Mouse (Mus musculus) liver, embryonic 16.5 days (tissue): Measurements from ENCODE around the gene E2f6. TPM values are rescaled to one million over a fixed set of nuclear protein-coding genes. Genes with fewer than 3 reads are reported as not detected.

Experiments
- ATAC-seq: fragments of 200-750 bp; cut with Nextera tagmentation; 2 replicates; pipeline ENCODE4 v1.8.0; 2017; ENCODE audit warnings: low read depth, mild to moderate bottlenecking, moderate number of reproducible peaks, moderate library complexity
- H3K27ac ChIP-seq: fragments of 300-500 bp; sonication (generic); 2 replicates; pipeline ENCODE4 v1.5.1; 2014; ENCODE audit warnings: mild to moderate bottlenecking, low read length
- H3K27me3 ChIP-seq: fragments of 300-500 bp; sonication (generic); 2 replicates; pipeline ENCODE4 v1.6.1; 2014; ENCODE audit warnings: low read depth, low read length, mixed read lengths; ENCODE audit not compliant: control insufficient read depth, insufficient read depth
- H3K36me3 ChIP-seq: fragments of 300-500 bp; sonication (generic); 2 replicates; pipeline ENCODE4 v1.6.1; 2014; ENCODE audit warnings: mild to moderate bottlenecking; ENCODE audit not compliant: control insufficient read depth, insufficient read depth
- H3K4me1 ChIP-seq: fragments of 300-500 bp; sonication (generic); 2 replicates; pipeline ENCODE4 v1.6.1; 2014; ENCODE audit warnings: low read depth, low read length, mixed read lengths; ENCODE audit not compliant: control insufficient read depth
- H3K4me2 ChIP-seq: fragments of 300-500 bp; sonication (generic); 2 replicates; pipeline ENCODE4 v1.6.1; 2014; ENCODE audit warnings: low read depth, low read length, mixed read lengths
- H3K4me3 ChIP-seq: fragments of 300-500 bp; sonication (generic); 2 replicates; pipeline ENCODE4 v1.5.1; 2014; ENCODE audit warnings: low read depth, mild to moderate bottlenecking, low read length
- H3K9ac ChIP-seq: fragments of 300-500 bp; sonication (generic); 2 replicates; pipeline ENCODE4 v1.6.1; 2014; ENCODE audit warnings: low read depth, low read length
- H3K9me3 ChIP-seq: fragments of 300-500 bp; sonication (generic); replicated peaks from 2 replicates; pipeline ENCODE4 v1.6.1; 2016; ENCODE audit warnings: low read length; ENCODE audit not compliant: control insufficient read depth
- WGBS: fragments of 180-500 bp; shearing (Covaris S2); extraction: QIAGEN DNeasy Blood & Tissue Kit; methylation state at CpG from one replicate; pipeline ENCODE4 v1.1.7; 2014; ENCODE audit not compliant: insufficient replicate concordance; 5-methylcytosine and 5-hydroxymethylcytosine counted together
- polyA plus RNA-seq: library from polyadenylated mRNA; unstranded; fragments of >200 nt; fragmentation: Nextera tagmentation; extraction: Ambion mirVana; gene quantifications from 2 replicates; pipeline ENCODE4 v1.2.1, GENCODE M21; 2015

The E2f6 gene
- polyA plus RNA-seq, 1 experiment from 2014 or later = 13.8 TPM

GRCm38 (mm10) chr12:16808045-16808444 lies 2.7 kb upstream of the E2f6 start:
- Histone ChIP-seq H3K4me3 (no peak overlapping the region), H3K36me3 (no peaks in the 10 kb centered on the region), H3K4me1 (peaks cover 12% of the 10 kb centered on the region), H3K9ac (no peak overlapping the region), H3K27me3 (peaks cover 17% of the 10 kb centered on the region), H3K27ac (no peak overlapping the region), H3K4me2 (no peak overlapping the region), H3K9me3 (no peaks in the 10 kb centered on the region)
- no peak for ATAC-seq
- 27% methylated on average over 3 of the region's 3 CpGs for WGBS

DNA sequence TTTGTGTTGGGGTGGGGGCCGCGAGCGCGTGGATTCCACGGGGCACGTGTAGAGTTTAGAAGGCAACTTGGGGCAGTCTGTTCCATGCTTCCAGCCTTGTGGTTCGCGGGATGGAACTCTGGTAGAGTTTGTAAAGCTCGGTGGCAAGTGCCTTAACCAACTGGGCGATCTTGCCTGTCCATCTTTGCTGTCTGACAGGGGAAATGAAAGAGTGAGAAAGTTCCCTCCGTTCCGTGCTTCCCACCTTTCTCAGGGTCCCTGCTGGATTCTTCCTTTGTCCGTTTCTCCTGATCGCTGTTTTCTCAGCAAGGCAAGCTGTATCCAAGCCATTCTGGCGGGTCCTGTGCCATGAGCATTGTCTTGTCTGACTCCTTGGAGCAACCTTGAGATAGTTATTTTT lies 714 bp downstream of the E2f6 start:
- Histone ChIP-seq H3K27me3 (peaks cover 15% of the 10 kb centered on the region), H3K4me2 (peak overlapping the region; percentile 92), H3K36me3 (0 out of 2 replicates have a peak, but pooled peaks cover 3% of the 10 kb centered on the region), H3K9ac (peak overlapping the region; percentile 76), H3K4me1 (peaks cover 12% of the 10 kb centered on the region), H3K27ac (no peak overlapping the region), H3K9me3 (no peaks in the 10 kb centered on the region), H3K4me3 (peak overlapping the region; percentile 72)
- ATAC-seq = peak; percentile 25
- 2% methylated on average over 15 of the region's 15 CpGs for WGBS

DNA sequence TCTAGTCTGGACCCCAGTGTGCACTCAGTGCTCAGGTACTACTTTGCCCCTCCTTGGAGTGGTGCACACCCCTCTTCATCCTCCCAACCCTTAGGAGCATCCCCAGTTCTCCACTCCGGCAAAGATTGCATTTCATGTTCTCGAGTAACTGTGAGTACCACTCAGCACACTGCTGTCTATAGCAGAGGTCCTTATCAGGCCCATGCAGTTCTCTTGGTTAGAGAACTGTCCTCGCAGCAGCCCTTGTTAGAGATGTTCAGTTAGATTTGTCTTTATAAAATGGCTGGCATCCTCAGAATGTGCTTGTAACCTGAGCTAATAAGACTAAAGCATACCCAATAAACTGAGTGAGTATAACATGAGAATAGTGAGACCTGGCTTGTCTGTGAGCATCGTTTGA lies 6.4 kb downstream of the E2f6 start:
- peaks cover 16% of the 10 kb centered on the region for H3K36me3 ChIP-seq
- peaks cover under 1% of the 10 kb centered on the region for H3K4me1 ChIP-seq
- no peak overlapping the region for H3K9ac ChIP-seq
- H3K27me3 ChIP-seq = no peaks in the 10 kb centered on the region
- H3K9me3 ChIP-seq = no peaks in the 10 kb centered on the region
- no peak overlapping the region for H3K4me3 ChIP-seq
- 34% methylated on average over 4 of the region's 4 CpGs for WGBS
- H3K4me2 ChIP-seq = no peak overlapping the region
- 0 out of 2 replicates have a peak, but pooled peaks have one; percentile 11 for ATAC-seq
- no peak overlapping the region for H3K27ac ChIP-seq

GRCm38 (mm10) chr12:16818513-16818912 lies 7.8 kb downstream of the E2f6 start:
- no peak overlapping the region for H3K27ac ChIP-seq
- H3K9me3 ChIP-seq = no peaks in the 10 kb centered on the region
- no peak overlapping the region for H3K4me3 ChIP-seq
- no peaks in the 10 kb centered on the region; the same call in 1 of the 2 replicates for H3K4me1 ChIP-seq
- H3K27me3 ChIP-seq = no peaks in the 10 kb centered on the region
- no peak for ATAC-seq
- no peak overlapping the region for H3K4me2 ChIP-seq
- 75% methylated on average over 11 of the region's 11 CpGs for WGBS
- H3K9ac ChIP-seq = no peak overlapping the region
- peaks cover 19% of the 10 kb centered on the region for H3K36me3 ChIP-seq

GRCm38 (mm10) chr12:16820761-16821160 lies 10.0 kb downstream of the E2f6 start:
- H3K36me3 ChIP-seq = peaks cover 17% of the 10 kb centered on the region
- ATAC-seq = no peak

DNA sequence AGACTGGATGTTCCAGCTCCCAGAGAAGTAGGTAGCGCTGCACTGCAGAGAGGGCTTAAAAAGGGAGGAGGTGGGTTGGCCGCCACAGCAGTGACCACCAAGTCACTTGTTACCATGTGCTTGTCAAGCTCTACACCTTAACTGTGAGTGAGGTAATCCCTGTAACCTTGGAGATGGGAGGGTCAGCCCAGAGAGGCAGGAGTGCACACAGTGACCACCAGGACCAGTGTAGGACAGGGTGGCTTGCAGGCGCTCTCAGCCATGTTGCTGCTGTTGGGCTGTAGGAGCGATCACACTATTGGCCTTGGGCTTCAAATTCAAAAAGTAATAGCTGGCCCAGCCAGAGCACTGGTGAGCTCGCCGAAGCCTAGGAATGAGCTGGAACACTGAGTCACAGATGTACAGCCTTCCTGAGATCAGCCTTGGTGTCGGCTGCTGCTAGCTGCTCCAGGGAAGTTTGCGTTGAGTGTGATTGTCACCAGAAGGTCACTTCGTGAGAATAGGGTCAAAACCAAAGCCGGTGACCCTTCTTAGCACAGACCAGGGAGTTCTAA lies 11.5 kb downstream of the E2f6 start:
- Histone ChIP-seq H3K9ac (no peak overlapping the region), H3K4me3 (no peak overlapping the region), H3K27me3 (no peaks in the 10 kb centered on the region), H3K36me3 (peaks cover 17% of the 10 kb centered on the region), H3K9me3 (no peaks in the 10 kb centered on the region), H3K4me1 (no peaks in the 10 kb centered on the region), H3K4me2 (no peak overlapping the region), H3K27ac (no peak overlapping the region)
- ATAC-seq = no peak
- WGBS = 85% methylated on average over 10 of the region's 10 CpGs

More at GRCm38 (mm10) chr12:16820761-16821160, 10.0 kb downstream of the E2f6 start:
- Histone ChIP-seq H3K4me3 (no peak overlapping the region), H3K27me3 (no peaks in the 10 kb centered on the region), H3K27ac (no peak overlapping the region), H3K9ac (no peak overlapping the region), H3K9me3 (no peaks in the 10 kb centered on the region), H3K4me2 (no peak overlapping the region), H3K4me1 (no peaks in the 10 kb centered on the region; the same call in 1 of the 2 replicates)
- 74% methylated on average over 7 of the region's 7 CpGs for WGBS

DNA sequence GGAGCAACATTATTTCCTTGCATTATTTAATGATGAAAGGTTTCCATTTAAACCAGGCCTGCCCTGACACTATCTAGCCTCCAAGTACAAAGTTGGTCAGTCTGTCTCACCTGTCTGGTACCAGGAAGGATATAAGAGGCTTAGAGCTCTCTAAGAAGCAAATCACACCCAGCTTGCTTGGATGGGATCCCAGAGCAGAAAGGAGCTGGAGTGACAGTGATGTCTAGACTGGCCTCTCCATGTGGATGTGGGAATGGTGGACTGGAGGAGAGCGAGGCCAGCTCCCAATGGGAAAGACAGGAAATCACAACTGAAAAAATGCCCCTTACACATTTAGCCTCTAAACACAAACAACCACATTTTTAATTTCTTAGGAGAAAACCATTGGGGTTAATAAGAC lies 12.9 kb downstream of the E2f6 start:
- H3K36me3 ChIP-seq = peaks cover 16% of the 10 kb centered on the region
- 67% methylated on average over 1 of the region's 1 CpGs for whole genome bisulfite sequencing
- H3K4me3 ChIP-seq = no peak overlapping the region
- H3K27me3 ChIP-seq = no peaks in the 10 kb centered on the region
- H3K9me3 ChIP-seq = no peaks in the 10 kb centered on the region
- no peak overlapping the region for H3K4me2 ChIP-seq
- no peak overlapping the region for H3K27ac ChIP-seq
- no peaks in the 10 kb centered on the region for H3K4me1 ChIP-seq
- no peak overlapping the region for H3K9ac ChIP-seq
- ATAC-seq = no peak

GRCm38 (mm10) chr12:16828505-16828904 lies 17.7 kb downstream of the E2f6 start:
- H3K4me1 ChIP-seq = no peaks in the 10 kb centered on the region
- no peaks in the 10 kb centered on the region; the same call in 1 of the 2 replicates for H3K36me3 ChIP-seq
- H3K4me3 ChIP-seq = no peak overlapping the region
- H3K4me2 ChIP-seq = no peak overlapping the region
- no peaks in the 10 kb centered on the region for H3K27me3 ChIP-seq
- H3K27ac ChIP-seq = no peak overlapping the region
- ATAC-seq = peak; percentile 47; the same call in 1 of the 2 replicates
- H3K9ac ChIP-seq = no peak overlapping the region
- 22% methylated on average over 6 of the region's 6 CpGs for WGBS
- H3K9me3 ChIP-seq = no peaks in the 10 kb centered on the region

GRCm38 (mm10) chr12:16829785-16830184 lies 19.0 kb downstream of the E2f6 start:
- Histone ChIP-seq H3K27ac (no peak overlapping the region), H3K36me3 (no peaks in the 10 kb centered on the region; the same call in 1 of the 2 replicates), H3K9me3 (no peaks in the 10 kb centered on the region), H3K27me3 (no peaks in the 10 kb centered on the region), H3K9ac (no peak overlapping the region), H3K4me1 (no peaks in the 10 kb centered on the region), H3K4me2 (no peak overlapping the region), H3K4me3 (no peak overlapping the region)
- no peak for ATAC-seq
- 65% methylated on average over 2 of the region's 2 CpGs for WGBS
